Mouse (Mus musculus) natural killer cell, adult 2 months (primary cell): ENCODE measurements around the gene Synpo2.

Experiments used
- DNase-seq, 2 experiments: peaks; one replicate each; pipeline ENCODE4 v3.0.0; 2022; ENCODE audit warnings: low spot score in 2 of 2

The Synpo2 gene

DNA sequence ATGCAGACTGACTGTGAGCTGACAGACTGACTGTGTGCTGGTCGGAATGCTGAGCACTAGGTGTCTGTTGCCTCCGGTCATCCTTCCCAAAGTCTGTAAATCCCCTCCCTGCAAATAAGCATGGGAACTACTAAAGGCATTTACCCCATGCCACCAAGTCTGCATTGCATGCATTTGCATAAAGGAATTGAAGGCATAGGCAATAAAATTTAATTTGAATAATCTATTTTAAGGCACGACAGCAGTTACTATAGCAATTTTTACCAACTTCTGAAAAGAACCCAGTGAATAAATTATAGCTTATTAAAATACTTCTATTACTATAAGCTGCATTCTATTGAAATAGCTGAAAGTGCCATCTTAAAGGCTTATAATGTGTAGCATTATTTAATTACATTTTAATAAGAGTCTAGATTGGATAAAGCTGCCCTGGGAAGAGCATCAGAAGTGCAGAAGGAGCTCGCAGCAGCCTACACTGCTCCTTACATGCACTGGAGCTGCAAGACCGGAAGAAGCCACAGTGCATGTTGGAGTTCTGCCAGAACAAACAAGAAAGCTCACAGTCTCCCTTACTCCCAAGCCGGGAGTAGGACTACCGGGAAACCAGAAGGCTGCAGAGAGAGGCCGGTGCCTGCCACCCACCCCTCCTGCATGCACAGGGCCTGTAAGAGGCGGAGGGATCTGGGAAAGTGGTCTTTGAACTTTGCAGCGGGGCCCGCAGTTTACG, 142.9 kb downstream of the Synpo2 start:
- DNase-seq, result no peak

DNA sequence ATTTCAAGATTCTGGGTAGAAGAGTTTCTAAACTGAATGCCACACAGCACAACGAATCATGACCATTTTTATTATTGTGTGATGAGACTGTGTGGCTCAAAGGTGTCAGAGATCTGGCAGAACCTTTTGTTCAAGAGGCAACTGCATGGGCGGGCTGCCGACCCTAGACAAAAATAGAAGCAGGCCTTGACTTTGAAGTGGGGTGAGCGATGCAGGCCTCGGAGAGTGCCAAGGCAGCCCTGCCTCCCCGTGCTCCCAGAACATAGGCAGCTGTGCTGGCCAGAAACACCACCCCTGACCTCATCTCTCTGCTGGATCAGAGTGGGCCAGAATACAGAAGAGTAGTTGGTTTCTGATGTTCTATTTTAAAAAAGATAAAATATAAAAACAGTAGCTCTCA, 143.5 kb downstream of the Synpo2 start:
- DNase-seq, result no peak

DNA sequence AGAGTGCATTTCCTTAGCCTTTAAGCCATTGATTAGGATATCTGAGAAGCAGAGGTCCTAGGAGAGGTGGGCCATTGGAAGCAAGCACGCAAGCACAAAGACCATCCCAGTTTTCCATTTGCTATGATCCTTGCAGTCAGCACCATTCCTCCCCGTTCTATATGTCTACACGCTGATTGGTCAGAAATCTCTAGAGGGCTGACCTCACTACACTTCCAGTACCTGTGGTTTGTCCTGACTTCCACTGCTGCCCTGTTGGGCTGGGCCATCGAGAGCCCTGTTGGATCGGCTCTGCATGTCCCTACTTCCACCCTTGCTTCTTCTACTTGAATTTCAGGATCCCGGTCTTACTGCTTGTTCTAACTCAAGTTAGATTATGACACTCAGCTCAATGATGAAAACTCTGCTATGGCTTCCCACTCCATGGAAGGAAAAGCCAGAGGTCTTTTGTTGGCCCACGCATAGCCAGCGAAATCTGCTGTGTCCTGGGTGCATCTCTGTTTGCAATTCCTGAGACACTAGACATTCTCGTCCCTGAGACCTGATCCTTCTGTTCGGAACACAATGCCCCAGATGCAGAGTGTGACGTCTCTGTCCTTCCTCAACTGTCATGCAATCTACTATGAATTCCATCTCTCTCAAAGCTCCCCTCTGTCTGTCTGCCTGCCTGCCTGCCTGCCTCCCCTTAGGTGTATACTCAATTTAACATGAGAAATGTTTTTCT, 146.5 kb downstream of the Synpo2 start:
- no peak for DNase-seq

DNA sequence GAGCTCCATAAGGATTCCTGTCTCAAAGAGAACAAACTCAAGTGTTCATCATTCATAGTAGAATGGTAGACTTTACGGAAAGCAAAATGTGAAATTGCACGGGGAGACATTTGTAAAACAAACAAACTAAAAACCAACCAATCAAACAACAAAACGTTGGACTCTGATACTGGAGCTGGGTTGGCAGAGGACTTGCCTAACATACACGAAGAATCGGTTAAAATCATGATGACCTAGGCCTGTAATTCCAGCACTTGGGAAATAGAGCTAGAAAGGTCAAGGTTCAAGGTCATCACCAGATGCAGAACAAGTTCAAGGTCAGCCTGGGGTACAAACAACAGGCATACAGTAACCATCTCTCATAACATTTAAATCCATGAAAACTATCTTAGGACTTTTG, 147.7 kb downstream of the Synpo2 start:
- DNase-seq, result no peak

DNA sequence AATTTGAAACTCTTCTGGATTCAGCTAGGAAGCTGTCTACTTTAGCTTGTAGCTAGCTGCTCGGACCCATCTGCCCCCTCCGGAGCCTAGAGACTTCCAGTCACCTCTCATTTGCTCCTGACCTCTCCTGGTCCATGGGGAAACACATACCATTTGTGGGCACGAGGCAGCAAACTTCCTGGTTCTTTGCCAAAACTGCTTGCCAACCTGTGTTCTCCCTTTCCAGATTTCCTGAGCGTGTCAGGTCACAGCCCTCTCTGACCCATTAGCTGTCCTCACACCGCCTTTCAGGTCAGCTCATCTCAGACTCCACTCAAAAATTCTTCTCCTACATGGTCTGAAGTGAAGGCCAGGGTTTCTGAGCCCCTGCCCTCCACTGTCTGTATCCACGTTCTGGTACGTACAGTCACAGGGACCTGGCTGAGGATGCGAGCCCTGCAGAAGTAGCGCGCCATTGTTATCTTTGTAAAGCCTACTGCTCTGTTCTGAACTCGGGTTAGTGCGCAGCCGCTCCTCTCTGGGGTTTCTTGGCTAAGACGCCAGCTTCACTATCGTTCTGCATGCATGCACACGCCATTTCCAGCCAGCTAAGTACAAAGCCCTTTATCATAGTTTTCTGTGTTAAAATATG, 150.0 kb downstream of the Synpo2 start:
- DNase-seq, result no peak

DNA sequence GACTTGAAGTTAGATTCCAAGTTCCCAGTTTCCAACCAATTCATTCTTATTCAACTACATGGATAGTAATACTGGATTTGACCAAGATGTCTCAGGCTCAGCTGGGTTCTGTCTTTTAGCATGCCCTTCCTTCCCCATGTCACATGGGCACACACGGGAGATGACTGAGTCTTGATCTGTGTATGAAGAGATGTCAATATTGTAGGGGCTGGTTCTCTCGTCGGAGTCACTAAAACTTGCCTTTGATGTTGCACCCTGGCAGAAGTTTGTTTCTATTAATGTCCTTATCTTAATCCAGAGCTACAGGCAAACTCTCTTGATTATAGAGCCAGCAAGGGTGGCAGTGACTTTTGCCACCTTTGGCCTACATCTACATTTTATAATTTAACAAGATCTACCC, 154.3 kb downstream of the Synpo2 start:
- no peak for DNase-seq

DNA sequence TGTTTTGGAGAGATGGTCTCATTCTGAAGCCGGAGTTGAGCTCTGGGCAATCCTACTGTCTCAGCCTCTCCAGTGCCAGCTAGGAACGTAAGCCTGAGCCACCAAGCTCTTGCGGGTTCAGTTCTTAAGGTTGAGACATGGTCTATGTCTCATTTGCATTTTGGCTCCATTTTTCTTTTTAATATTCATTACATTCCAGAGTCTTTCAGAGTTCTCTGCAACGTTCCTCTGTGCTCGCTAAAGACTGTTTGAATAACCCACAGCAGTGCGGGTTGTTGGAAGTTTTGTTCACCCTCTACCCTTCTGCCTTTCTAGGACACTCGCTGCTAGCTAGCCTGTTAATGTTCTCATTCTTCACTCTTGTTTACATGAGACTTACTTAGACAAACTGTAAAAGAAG, 155.0 kb downstream of the Synpo2 start:
- DNase-seq, result no peak

DNA sequence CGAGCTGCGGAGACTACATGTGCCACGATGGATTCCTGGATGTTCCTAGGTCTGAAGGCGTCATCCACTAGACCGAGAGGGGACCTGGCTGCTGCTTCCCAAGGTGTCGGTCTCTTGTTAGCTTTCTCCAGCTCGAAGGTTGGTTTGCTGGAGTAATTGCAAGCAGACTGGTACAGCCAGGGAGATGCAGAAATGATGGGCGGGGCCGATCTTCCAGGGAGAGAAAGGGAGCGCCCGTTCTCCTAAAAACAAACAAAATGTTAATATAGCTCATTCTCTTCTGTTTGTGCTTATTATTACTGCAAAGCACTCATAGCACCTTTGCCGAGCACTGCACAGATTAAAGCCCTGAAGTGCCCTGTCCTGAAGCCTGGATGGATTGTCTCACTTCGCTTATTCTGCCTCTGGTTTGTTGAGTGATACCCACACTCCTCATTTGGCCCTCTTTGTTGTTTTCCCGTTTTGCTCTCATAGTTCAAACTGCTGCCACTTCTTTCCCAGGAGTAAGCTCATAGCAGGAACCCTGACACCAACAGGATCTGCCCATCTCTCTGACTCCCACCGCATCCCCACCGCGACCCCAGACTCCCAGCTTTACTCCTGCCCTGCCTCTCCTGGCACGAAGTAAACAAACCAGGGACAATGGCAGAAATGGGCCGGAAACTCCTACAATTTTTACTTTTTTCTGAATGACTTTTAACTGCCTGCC, 155.8 kb downstream of the Synpo2 start:
- no peak for DNase-seq

DNA sequence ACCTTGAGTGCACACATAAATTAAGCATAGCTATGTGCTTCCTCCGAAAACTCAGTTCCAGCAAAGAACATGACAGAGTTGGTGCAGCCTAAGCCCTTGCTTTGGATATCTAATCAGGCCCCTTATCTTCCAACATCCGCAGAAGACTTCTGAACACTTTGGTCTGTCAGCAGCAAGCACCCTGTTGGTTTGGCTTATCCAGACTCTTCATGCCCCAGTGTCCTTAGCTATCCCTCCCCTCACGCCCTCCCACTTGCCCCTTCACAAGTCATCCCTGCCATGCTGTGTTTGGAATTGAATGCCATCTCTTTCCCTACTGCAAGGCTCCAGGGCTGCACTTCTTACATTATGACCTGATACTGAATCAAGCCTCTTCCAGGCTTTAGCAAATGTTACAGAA, 160.2 kb downstream of the Synpo2 start:
- DNase-seq, result no peak

DNA sequence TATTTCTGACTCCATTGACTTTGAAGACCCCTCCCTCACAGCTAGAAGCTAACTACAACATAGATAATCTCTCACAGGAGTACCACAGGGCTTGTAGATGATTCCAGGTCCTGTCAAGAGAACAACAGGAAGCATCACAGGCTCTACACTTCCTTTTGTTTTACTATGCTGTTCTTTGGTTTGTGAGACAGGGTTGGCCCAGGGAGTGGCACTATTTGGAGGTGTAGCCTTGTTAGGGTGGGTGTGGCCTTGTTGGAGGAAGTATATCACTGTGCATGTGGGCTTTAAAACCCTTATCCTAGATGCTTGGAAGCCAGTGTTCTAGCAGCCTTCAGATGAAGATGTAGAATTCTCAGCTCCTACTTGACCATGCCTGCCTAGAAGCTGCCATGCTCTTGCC, 160.9 kb downstream of the Synpo2 start:
- no peak for DNase-seq

DNA sequence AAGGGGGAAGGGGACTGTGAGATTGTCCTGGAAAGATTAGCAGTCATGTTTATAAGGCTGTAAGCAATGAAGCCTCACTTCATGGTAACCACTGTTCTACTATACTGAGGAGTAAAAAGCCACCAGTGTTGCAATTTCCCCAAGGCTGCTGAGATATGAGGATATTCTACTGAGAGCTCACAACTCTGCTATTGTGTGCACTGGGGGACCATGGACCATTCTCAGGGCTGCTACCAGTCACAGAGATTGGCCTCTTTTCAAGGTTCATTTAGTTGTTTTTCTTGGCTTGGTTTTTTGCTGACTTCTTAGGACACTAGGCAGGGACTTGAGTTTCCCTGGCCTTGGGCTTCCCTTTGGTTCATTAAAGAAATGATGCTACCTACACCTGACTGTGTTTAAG, 162.6 kb downstream of the Synpo2 start:
- no peak for DNase-seq

DNA sequence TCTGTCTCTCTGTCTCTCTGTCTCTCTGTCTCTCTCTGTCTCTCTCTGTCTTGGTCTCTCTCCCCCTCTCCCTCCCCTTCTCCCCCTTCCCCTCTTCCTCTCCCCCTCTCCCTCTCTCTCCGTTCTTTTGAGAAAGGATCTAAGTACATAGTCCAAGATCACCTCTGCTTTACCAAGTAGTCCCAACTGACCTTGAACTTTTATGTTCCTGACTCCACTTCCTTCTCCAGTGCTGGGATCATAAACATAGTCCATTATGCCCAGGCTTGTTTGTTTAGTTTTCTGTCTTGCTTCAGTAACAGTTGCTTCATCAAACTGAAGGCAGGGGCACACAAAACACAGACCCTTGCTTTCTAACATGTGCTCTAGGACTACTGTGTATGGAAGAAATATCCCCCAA, 163.5 kb downstream of the Synpo2 start:
- DNase-seq, result no peak

DNA sequence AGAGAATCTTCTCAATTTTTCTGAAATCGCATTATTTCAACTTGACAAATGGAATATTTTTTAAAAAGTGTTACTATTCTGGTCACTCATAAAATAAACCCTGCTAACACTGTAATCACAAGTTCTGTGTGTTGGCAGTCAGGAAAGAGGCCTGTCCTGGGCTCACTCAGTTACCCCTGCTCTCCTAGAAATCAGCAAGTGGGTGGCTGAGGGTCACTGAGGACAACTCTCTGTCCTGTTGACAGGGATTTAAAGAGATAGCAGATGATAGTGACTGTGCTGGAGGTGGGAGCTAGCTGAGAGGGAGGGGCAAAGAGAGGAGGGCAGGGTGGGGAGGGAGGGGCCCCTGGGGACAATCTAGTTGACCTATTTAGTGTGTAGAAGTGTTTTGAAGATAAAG, 165.0 kb downstream of the Synpo2 start:
- DNase-seq, result no peak

DNA sequence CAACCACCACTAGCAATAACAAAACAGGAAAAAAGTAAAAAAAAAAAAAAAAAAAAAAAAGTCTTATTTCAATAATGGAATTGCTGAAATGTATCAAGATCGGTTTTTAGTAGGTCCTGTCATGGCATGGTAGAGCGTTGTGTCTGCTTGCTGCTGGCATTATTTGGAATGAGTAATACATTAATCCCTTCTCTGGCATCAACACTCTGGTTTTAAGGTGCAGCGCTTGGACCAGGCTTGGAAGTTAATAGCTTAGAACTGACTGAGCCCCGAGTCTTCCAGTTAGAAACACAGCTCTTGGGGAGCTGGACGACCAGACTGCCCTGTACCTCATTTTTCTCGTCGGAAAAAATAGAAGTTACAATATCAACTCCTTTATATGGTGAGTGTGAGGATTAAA, 169.1 kb downstream of the Synpo2 start:
- no peak for DNase-seq

DNA sequence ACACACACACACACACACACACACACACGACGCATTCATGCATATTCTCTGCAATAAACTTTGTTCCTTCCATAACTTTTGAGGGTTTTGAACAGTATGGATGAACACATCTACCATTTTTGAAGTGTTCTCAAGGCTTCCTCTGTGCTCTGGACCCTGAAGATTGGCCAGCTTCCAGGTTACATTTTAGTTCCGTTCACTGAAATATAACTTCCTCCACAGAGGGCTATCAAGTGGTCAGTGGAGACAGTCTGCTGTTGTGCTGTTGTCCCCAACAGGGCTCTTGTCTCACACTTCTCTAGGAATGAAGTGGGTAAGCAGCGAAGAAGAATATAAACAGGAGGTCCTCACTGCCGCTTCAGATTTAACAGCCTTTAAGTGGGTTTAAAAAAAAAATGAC, 170.5 kb downstream of the Synpo2 start:
- DNase-seq, result no peak

DNA sequence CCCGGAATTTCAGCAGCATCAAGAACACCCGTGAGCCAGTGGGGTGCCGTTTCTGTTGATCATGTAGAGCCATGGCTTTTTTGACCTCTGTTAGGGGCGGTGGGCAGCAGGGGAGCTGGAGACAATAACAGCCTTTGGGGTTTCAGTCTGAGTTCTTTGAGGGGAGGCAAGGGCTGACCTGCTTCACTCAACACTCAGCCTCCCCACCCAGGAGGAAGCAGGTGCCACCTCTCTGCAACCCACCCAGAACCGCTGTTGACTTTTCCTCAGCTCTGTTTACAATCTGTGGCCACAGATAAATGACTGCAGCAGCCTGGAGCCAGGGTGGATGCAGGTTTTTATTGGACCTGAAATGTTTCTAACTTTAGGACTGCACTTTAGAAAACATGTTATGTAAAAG, 171.8 kb downstream of the Synpo2 start:
- no peak for DNase-seq

DNA sequence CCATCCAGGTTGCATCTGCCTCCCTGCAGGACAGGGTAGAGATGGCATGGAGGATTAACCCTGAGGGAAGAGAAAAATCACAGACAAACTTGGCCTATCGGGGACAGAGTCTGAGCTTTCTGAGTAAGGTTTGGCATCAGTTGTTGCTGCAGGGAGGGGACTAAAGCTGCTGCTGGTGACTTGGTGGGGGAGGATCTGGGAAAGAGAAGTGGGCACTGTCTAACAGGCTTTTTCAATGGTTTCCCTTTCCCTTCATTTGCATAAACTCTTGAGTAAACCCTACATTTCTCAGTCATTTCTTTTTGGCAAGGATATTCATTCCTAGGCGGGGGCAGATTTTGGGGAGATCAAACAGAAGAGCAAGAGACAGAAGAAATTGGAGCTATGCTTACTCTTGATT, 174.0 kb downstream of the Synpo2 start:
- DNase-seq, result no peak

DNA sequence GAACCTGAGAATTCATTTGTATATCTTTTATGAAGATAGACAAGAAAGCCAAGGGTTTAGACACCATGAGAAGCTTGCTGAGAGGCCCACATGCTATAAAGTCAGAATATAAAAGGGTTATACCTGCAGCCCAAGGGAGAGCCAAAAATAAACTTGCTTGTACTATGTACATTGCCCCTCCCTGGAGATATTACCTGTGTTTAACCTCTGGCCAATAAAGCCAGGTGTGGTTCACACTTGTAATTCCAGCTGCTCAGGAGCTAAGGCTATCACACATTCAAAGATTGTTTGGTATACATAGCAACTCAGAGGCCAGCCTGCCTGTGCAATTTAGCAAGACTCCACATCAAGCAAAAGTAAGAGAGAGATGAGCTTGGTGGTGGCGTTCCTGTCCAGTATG, 177.1 kb downstream of the Synpo2 start:
- no peak for DNase-seq

DNA sequence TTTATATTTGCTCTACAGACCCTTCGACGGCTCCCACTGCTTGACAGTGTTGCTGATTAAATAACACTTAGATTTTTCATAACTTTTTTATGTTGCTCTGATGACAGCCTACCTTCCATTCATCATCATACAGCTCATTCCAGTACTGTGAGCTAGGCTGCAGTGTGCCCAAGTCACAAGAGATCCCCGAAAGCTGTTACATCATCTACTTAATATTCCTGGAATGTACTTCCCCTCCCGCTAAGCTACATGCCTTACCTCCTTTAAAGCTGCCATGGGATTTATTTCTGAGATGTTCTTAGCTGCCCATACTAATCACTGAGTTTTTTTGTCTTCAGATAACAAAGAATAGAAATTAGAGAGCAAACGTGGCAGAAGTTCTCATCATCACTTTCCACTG, 181.8 kb downstream of the Synpo2 start:
- no peak for DNase-seq

DNA sequence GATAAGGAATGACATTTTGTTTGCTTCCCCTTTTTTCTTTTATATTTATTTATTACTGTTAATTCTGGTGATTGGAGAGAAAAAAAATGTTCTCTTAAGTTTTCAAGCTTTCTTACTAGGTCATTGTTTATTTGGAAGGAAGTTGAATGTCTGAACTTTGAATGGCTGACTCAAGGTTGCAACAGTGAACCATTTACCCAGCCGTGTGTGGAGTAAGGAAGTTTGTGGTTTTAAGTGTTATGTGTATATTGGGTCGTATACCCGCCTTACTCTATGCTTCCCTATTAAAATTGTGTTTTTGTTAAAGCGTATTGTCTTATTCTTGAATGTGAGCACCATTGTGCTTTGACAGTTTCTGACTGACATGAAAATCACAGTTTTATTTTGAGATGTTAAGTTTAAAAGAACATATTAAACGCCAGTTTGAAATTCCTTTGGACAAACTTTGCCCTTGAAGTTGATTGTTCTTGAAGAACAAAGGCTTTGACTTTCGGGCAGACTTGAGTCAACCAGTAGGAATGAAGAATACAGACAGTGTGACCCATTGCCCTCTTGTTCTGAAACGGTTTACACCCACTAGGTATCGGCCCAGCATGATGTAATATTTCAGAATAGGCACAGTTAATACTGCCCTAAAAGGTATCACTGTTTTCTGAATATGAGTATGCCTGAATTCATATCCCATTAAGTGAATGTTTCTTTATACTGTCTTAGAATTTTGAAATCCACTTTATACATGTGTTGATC, 182.6 kb downstream of the Synpo2 start:
- DNase-seq, result no peak

DNA sequence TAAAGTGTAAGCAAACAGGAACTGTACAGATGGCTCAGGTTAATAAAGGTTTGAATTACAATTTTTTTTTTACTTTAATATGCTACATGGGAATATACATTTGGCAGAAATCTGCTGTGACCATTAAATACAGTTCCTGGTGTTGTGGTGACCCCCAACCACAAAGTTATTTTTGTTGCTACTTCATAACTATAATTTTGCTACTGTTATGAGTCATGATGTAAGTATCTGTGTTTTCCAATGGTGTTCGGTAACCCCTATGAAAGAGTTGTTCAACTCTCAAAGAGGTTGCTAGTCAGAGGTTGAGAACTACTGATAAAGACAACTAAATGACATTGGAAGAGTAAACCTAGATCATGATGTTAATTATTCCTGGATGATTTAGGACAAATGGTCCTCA, 193.6 kb downstream of the Synpo2 start:
- DNase-seq, result no peak

DNA sequence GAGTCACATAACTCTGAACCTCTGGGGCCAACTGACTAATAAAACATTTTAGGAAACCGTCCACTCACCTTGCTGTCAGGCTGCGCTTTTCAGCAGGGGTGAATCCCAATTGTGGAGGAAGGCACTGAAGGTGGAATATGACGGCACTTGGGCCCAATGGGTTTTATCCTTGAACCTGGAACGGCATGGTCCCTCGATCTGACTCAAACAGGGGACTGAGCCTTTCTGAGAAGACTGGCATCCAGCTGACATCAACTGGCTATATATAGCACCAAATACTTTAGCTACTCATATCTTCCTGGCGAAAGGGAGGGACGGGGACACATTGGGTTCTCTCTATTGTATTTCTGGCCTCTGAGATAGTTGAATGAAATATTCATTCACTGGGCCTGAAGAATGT, 201.2 kb downstream of the Synpo2 start, which contains the start of gene Myoz2:
TSS of gene Myoz2 (minus strand) at position 264 of the 400 bp plus-strand sequence.
- DNase-seq, result no peak
